Mouse (Mus musculus) kidney, postnatal 4 days (tissue): ENCODE results near the gene Jak1.

Experiments used
- DNase-seq, 2 experiments: peaks; one replicate each; pipeline ENCODE4 v3.0.0; 2021; ENCODE audit warnings: mixed read lengths in 2 of 2

Gene Jak1

GRCm38 (mm10) chr4:101185216-101185615 is 79.9 kb downstream of the Jak1 start:
- DNase-seq, result peak in 1 of 2 experiments; percentile 43

GRCm38 (mm10) chr4:101182603-101183011 is 82.5 kb downstream of the Jak1 start:
- DNase-seq, result peak; percentile 58 to 76

- DNase-seq, result no peak
Measured at GRCm38 (mm10) chr4:101180681-101181080, 84.4 kb downstream of the Jak1 start.

GRCm38 (mm10) chr4:101179836-101180235 is 85.2 kb downstream of the Jak1 start:
- no peak for DNase-seq

GRCm38 (mm10) chr4:101179076-101179475 is 86.0 kb downstream of the Jak1 start:
- DNase-seq, result no peak

GRCm38 (mm10) chr4:101177796-101178195 is 87.3 kb downstream of the Jak1 start:
- no peak for DNase-seq

- no peak for DNase-seq
Measured at GRCm38 (mm10) chr4:101176123-101176522, 89.0 kb downstream of the Jak1 start.

- no peak for DNase-seq
Measured at GRCm38 (mm10) chr4:101174916-101175625, 90.0 kb downstream of the Jak1 start.

- no peak for DNase-seq
Measured at GRCm38 (mm10) chr4:101172738-101173137, 92.3 kb downstream of the Jak1 start.

GRCm38 (mm10) chr4:101168189-101168778 is 96.8 kb downstream of the Jak1 start:
- peak; percentile 44 to 59 for DNase-seq

GRCm38 (mm10) chr4:101167777-101168176 is 97.3 kb downstream of the Jak1 start:
- DNase-seq, result no peak

GRCm38 (mm10) chr4:101165776-101166175 is 99.3 kb downstream of the Jak1 start:
- no peak for DNase-seq

GRCm38 (mm10) chr4:101164673-101165072 is 100.4 kb downstream of the Jak1 start:
- DNase-seq, result no peak

GRCm38 (mm10) chr4:101164189-101164588 is 100.9 kb downstream of the Jak1 start:
- no peak for DNase-seq

GRCm38 (mm10) chr4:101160821-101161220 is 104.3 kb downstream of the Jak1 start:
- DNase-seq, result no peak

GRCm38 (mm10) chr4:101159191-101159764 is 105.8 kb downstream of the Jak1 start:
- DNase-seq, result peak in 1 of 2 experiments; percentile 43

- no peak for DNase-seq
Measured at GRCm38 (mm10) chr4:101158282-101158681, 106.8 kb downstream of the Jak1 start.

GRCm38 (mm10) chr4:101157476-101157875 is 107.6 kb downstream of the Jak1 start:
- DNase-seq, result peak in 1 of 2 experiments; percentile 30

GRCm38 (mm10) chr4:101155541-101155940 is 109.5 kb downstream of the Jak1 start:
- no peak for DNase-seq

- peak; percentile 40 to 56 for DNase-seq
Measured at GRCm38 (mm10) chr4:101146891-101147655, 118.0 kb downstream of the Jak1 start.

GRCm38 (mm10) chr4:101146047-101146745 is 118.9 kb downstream of the Jak1 start:
- DNase-seq, result peak; percentile 81 to 85

GRCm38 (mm10) chr4:101144790-101145189 is 120.3 kb downstream of the Jak1 start:
- no peak for DNase-seq

GRCm38 (mm10) chr4:101144361-101144760 is 120.7 kb downstream of the Jak1 start:
- no peak for DNase-seq
